Mouse (Mus musculus): ENCODE results near the gene Wdr5.

DNA sequence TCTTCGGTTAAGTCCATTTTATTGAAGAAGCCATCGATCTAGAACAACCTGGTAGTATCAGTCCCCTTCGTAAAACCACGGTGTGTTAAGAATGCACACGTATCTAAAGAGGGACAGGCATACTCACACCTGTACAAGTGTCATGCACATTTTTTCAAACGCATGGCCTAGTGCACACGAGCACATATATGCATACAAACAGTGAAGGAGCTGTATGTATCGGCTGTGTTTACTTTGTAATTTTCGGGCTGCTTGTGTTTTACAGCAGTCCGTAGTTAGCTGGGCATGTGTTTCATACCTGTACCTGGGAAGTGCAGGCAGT, 25.5 kb downstream of the Wdr5 start:
- TF ChIP-seq MAX (IDR thresholded peaks at IDR 0.05): no peak
- TF ChIP-seq MYOG (IDR thresholded peaks at IDR 0.05; ENCODE audit: control insufficient read depth, extremely low read depth, insufficient read length): no peak
- TF ChIP-seq CTCF (IDR thresholded peaks at IDR 0.05; ENCODE audit: control insufficient read depth, insufficient read depth, insufficient read length): no peak
- TF ChIP-seq USF1 (IDR thresholded peaks at IDR 0.05; ENCODE audit: low read depth): no peak
- no peak for TF ChIP-seq CEBPB (IDR thresholded peaks at IDR 0.05; ENCODE audit: low read depth)
- no peak for TF ChIP-seq MYOD1 (IDR thresholded peaks at IDR 0.05; ENCODE audit: control insufficient read depth, insufficient read length, low read depth)

All from C2C12 (cell line).